Mouse (Mus musculus) midbrain, embryonic 15.5 days (tissue): ENCODE measurements around the gene Olfr1326-ps1. TPM values are rescaled to one million over a fixed set of nuclear protein-coding genes. Genes with fewer than 3 reads are reported as not detected.

Experiments used
- ATAC-seq: fragments of 200-750 bp; cut with Nextera tagmentation; replicated peaks from 2 replicates; pipeline ENCODE4 v1.8.0; 2017; ENCODE audit warnings: moderate TSS enrichment
- H3K27ac ChIP-seq: fragments of 300-500 bp; sonication (generic); 2 replicates; pipeline ENCODE4 v1.5.1; 2015; ENCODE audit warnings: mild to moderate bottlenecking, inconsistent platforms
- H3K27me3 ChIP-seq: fragments of 300-500 bp; sonication (generic); replicated peaks from 2 replicates; pipeline ENCODE4 v1.6.1; 2015; ENCODE audit warnings: inconsistent platforms
- H3K36me3 ChIP-seq: fragments of 300-500 bp; sonication (generic); replicated peaks from 2 replicates; pipeline ENCODE4 v1.6.1; 2015; ENCODE audit warnings: inconsistent platforms
- H3K4me1 ChIP-seq: fragments of 300-500 bp; sonication (generic); 2 replicates; pipeline ENCODE4 v1.6.1; 2015; ENCODE audit warnings: inconsistent platforms
- H3K4me2 ChIP-seq: fragments of 300-500 bp; sonication (generic); 2 replicates; pipeline ENCODE4 v1.6.1; 2015; ENCODE audit warnings: inconsistent platforms, mild to moderate bottlenecking, moderate library complexity
- H3K4me3 ChIP-seq: fragments of 300-500 bp; sonication (generic); 2 replicates; pipeline ENCODE4 v1.5.1; 2015; ENCODE audit warnings: mild to moderate bottlenecking, inconsistent platforms
- H3K9ac ChIP-seq: fragments of 300-500 bp; sonication (generic); 2 replicates; pipeline ENCODE4 v1.6.1; 2015; ENCODE audit warnings: mild to moderate bottlenecking, inconsistent platforms
- H3K9me3 ChIP-seq: fragments of 300-500 bp; sonication (generic); 2 replicates; pipeline ENCODE4 v1.6.1; 2016; ENCODE audit warnings: inconsistent platforms
- WGBS: fragments of 180-500 bp; shearing (Covaris S2); methylation state at CpG from one replicate; pipeline ENCODE4 v1.1.7; 2015; ENCODE audit warnings: mixed read lengths; 5-methylcytosine and 5-hydroxymethylcytosine counted together
- polyA plus RNA-seq: library from polyadenylated mRNA; unstranded; fragments of >200 nt; fragmentation: Nextera tagmentation; extraction: Ambion mirVana; gene quantifications from 2 replicates; pipeline ENCODE4 v1.2.1, GENCODE M21; 2015

Olfr1326-ps1 gene
- not detected in 2 replicates for polyA plus RNA-seq

DNA sequence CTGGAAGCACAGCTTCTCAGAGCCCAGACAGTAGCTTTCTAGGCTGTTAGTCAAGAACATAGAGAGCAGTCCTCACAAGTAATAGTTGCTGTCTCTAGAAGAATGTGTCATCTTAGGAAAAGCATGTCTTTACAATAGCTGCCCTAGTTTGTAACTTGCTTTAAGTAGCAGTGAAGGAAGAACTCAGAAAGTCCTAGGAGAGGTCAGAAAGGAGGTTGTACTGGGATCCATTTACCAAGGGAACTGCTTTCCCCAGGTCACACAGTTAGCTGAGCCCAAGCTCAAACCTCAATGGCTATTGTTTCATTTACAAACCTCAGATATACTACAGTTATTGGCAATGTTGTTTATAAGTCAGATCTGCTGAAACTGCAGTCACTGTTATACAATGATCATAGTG, at the start of gene Olfr1326-ps1:
Olfr1326-ps1 (minus strand) TSS at position 101 of the 400 bp plus-strand sequence.
- Histone ChIP-seq H3K36me3 (no peaks in the 10 kb centered on the region), H3K4me3 (no peak within 1 kb of the TSS), H3K9me3 (no peaks in the 10 kb centered on the region)

DNA sequence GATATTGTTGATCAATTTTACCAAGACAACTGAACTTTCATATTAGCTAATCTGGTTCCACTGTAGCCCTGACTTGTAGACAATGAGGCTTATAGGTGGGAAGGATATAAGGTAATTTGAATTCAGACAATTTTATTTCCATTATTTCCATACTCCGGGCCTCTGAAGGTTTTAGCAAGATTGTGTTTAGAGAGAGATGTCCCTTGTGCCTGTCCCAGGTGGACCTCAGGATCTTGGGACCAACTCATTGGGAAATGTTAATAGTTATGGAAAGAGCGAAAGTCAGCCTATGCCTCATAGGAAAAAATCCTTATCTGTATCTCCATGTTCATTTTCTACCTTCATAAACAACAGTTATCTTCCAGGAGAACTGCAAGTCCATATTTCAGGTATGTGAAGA, 17.7 kb upstream of the Olfr1326-ps1 start, which contains the start of gene Olfr1325:
Olfr1325 (plus strand) TSS at position 301 of the 400 bp plus-strand sequence.
- Histone ChIP-seq H3K9ac (no peak within 1 kb of the TSS), H3K4me3 (no peak within 1 kb of the TSS), H3K36me3 (no peaks in the 10 kb centered on the region), H3K4me1 (no peaks in the 10 kb centered on the region), H3K4me2 (no peak within 1 kb of the TSS), H3K27ac (no peak within 1 kb of the TSS), H3K9me3 (no peaks in the 10 kb centered on the region), H3K27me3 (no peaks in the 10 kb centered on the region)
- ATAC-seq = no peak
- WGBS = 90% methylated on average over 2 of the region's 2 CpGs

More for the DNA sequence above, at the start of gene Olfr1326-ps1:
- no peaks in the 10 kb centered on the region for H3K27me3 ChIP-seq
- H3K4me1 ChIP-seq = no peaks in the 10 kb centered on the region
- no peak for ATAC-seq
- no peak within 1 kb of the TSS for H3K27ac ChIP-seq
- H3K9ac ChIP-seq = no peak within 1 kb of the TSS
- no peak within 1 kb of the TSS for H3K4me2 ChIP-seq

Other genes starting within 250 kb of the Olfr1326-ps1 start
- gene Plxna3, start 245.8 kb downstream of the Olfr1326-ps1 start, polyA plus RNA-seq = 64.4 and 75.0 TPM in 2 replicates
- gene Lage3, start 221.3 kb downstream of the Olfr1326-ps1 start, polyA plus RNA-seq = 59.8 and 62.3 TPM in 2 replicates
- gene Ubl4a, start 201.7 kb downstream of the Olfr1326-ps1 start, polyA plus RNA-seq = 67.1 and 71.1 TPM in 2 replicates
- 9.9 and 10.5 TPM in 2 replicates for gene Slc10a3, start 201.5 kb downstream of the Olfr1326-ps1 start, polyA plus RNA-seq
- 36.2 and 38.3 TPM in 2 replicates for gene Fam3a, start 181.6 kb downstream of the Olfr1326-ps1 start, polyA plus RNA-seq
- gene Ikbkg, start 181.6 kb downstream of the Olfr1326-ps1 start, polyA plus RNA-seq = 15.2 and 16.0 TPM in 2 replicates
- gene G6pdx, start 145.7 kb downstream of the Olfr1326-ps1 start, polyA plus RNA-seq = 56.6 and 57.4 TPM in 2 replicates
- gene Gm6880, start 93.5 kb downstream of the Olfr1326-ps1 start, polyA plus RNA-seq = not detected in 2 replicates
- gene Olfr1325, start 17.8 kb upstream of the Olfr1326-ps1 start, polyA plus RNA-seq = not detected in 2 replicates
- 0.41 and 0.68 TPM in 2 replicates for gene Gm5640, start 70.7 kb upstream of the Olfr1326-ps1 start, polyA plus RNA-seq
- not detected in 2 replicates for gene Gm6890, start 166.0 kb upstream of the Olfr1326-ps1 start, polyA plus RNA-seq